Mouse (Mus musculus) heart, embryonic 13.5 days (tissue): ENCODE results near the gene Tomm22. TPM values are rescaled to one million over a fixed set of nuclear protein-coding genes. Genes with fewer than 3 reads are reported as not detected.
"Not testable (repeated sequence)": the region's sequence is repeated elsewhere in the genome, so short reads cannot be mapped to it uniquely, and the experiment has no call there.

ENCODE experiments used
- ATAC-seq: fragments of 200-750 bp; cut with Nextera tagmentation; 2 replicates; pipeline ENCODE4 v1.8.0; 2017; ENCODE audit warnings: moderate TSS enrichment; ENCODE audit not compliant: insufficient number of reproducible peaks, low FRiP score, low TSS enrichment; ENCODE audit errors: extremely low read depth
- H3K27ac ChIP-seq: fragments of 300-500 bp; sonication (generic); replicated peaks from 2 replicates; pipeline ENCODE4 v1.5.1; 2015; ENCODE audit warnings: moderate library complexity, mild to moderate bottlenecking, inconsistent platforms
- H3K27me3 ChIP-seq: fragments of 300-500 bp; sonication (generic); replicated peaks from 2 replicates; pipeline ENCODE4 v1.6.1; 2015; ENCODE audit warnings: mild to moderate bottlenecking, inconsistent platforms
- H3K36me3 ChIP-seq: fragments of 300-500 bp; sonication (generic); 2 replicates; pipeline ENCODE4 v1.6.1; 2015; ENCODE audit warnings: mild to moderate bottlenecking, inconsistent platforms
- H3K4me1 ChIP-seq: fragments of 300-500 bp; sonication (generic); 2 replicates; pipeline ENCODE4 v1.6.1; 2015; ENCODE audit warnings: inconsistent platforms
- H3K4me2 ChIP-seq: fragments of 300-500 bp; sonication (generic); 2 replicates; pipeline ENCODE4 v1.6.1; 2015; ENCODE audit warnings: inconsistent platforms, mild to moderate bottlenecking, moderate library complexity
- H3K4me3 ChIP-seq: fragments of 300-500 bp; sonication (generic); 2 replicates; pipeline ENCODE4 v1.5.1; 2015; ENCODE audit warnings: moderate library complexity, mild to moderate bottlenecking, inconsistent platforms
- H3K9ac ChIP-seq: fragments of 300-500 bp; sonication (generic); 2 replicates; pipeline ENCODE4 v1.6.1; 2015; ENCODE audit warnings: inconsistent platforms, mild to moderate bottlenecking, moderate library complexity
- H3K9me3 ChIP-seq: fragments of 300-500 bp; sonication (generic); 2 replicates; pipeline ENCODE4 v1.6.1; 2016; ENCODE audit warnings: inconsistent platforms
- WGBS: fragments of 180-500 bp; shearing (Covaris S2); methylation state at CpG from one replicate; pipeline ENCODE4 v1.1.7; 2015; ENCODE audit warnings: mixed read lengths; 5-methylcytosine and 5-hydroxymethylcytosine counted together
- polyA plus RNA-seq: library from polyadenylated mRNA; unstranded; fragments of >200 nt; fragmentation: Nextera tagmentation; extraction: Ambion mirVana; gene quantifications from 2 replicates; pipeline ENCODE4 v1.2.1, GENCODE M21; 2015

Gene Tomm22
- polyA plus RNA-seq, 1 experiment from 2014 or later = 199 TPM

- H3K4me1 ChIP-seq = peaks cover 28% of the 10 kb centered on the region
- peaks cover 37% of the 10 kb centered on the region for H3K36me3 ChIP-seq
- H3K27me3 ChIP-seq = no peaks in the 10 kb centered on the region
- no peaks in the 10 kb centered on the region for H3K9me3 ChIP-seq
- no peak overlapping the region for H3K9ac ChIP-seq
- WGBS = 67% methylated on average over 4 of the region's 4 CpGs
- no peak overlapping the region for H3K4me3 ChIP-seq
- H3K27ac ChIP-seq = no peak overlapping the region
- ATAC-seq = no peak
- H3K4me2 ChIP-seq = no peak overlapping the region
Measured at GRCm38 (mm10) chr15:79661852-79662251, 8.8 kb upstream of the Tomm22 start.

- no peak for ATAC-seq
- H3K27ac ChIP-seq = no peak overlapping the region
- WGBS = 82% methylated on average over 8 of the region's 8 CpGs
- no peaks in the 10 kb centered on the region for H3K9me3 ChIP-seq
- no peak overlapping the region for H3K4me2 ChIP-seq
- H3K4me3 ChIP-seq = no peak overlapping the region
- no peaks in the 10 kb centered on the region for H3K27me3 ChIP-seq
- peaks cover 30% of the 10 kb centered on the region for H3K4me1 ChIP-seq
- H3K9ac ChIP-seq = no peak overlapping the region
- H3K36me3 ChIP-seq = peaks cover 44% of the 10 kb centered on the region
Measured at GRCm38 (mm10) chr15:79664666-79665065, 6.0 kb upstream of the Tomm22 start.

GRCm38 (mm10) chr15:79669195-79669594, 1.5 kb upstream of the Tomm22 start:
- no peak overlapping the region; the same call in 1 of the 2 replicates for H3K9ac ChIP-seq
- H3K36me3 ChIP-seq = peaks cover 46% of the 10 kb centered on the region
- no peak overlapping the region for H3K4me3 ChIP-seq
- peaks cover 37% of the 10 kb centered on the region for H3K4me1 ChIP-seq
- 57% methylated on average over 10 of the region's 10 CpGs for WGBS
- no peak for ATAC-seq
- H3K4me2 ChIP-seq = no peak overlapping the region
- H3K9me3 ChIP-seq = no peaks in the 10 kb centered on the region
- no peak overlapping the region for H3K27ac ChIP-seq
- H3K27me3 ChIP-seq = no peaks in the 10 kb centered on the region

- WGBS = under 1% methylated on average over 37 of the region's 37 CpGs
- Histone ChIP-seq H3K4me3 (peak overlapping the region; percentile 90), H3K27ac (peak overlapping the region; percentile 61), H3K27me3 (no peaks in the 10 kb centered on the region), H3K9ac (peak overlapping the region; percentile 92), H3K36me3 (peaks cover 57% of the 10 kb centered on the region), H3K4me1 (peaks cover 32% of the 10 kb centered on the region), H3K4me2 (peak overlapping the region; percentile 79), H3K9me3 (no peaks in the 10 kb centered on the region)
- no peak; the same call in 1 of the 2 replicates for ATAC-seq
Measured at GRCm38 (mm10) chr15:79670972-79671299, 275 bp downstream of the Tomm22 start.

GRCm38 (mm10) chr15:79671828-79672348, 1.2 kb downstream of the Tomm22 start:
- H3K27ac ChIP-seq, ATAC-seq, H3K27me3 ChIP-seq, H3K9me3 ChIP-seq: not testable (repeated sequence)
- Histone ChIP-seq H3K36me3 (peaks cover 57% of the 10 kb centered on the region), H3K4me2 (peak overlapping the region; percentile 79), H3K4me3 (peak overlapping the region; percentile 90), H3K9ac (peak overlapping the region; percentile 92; the same call in 1 of the 2 replicates), H3K4me1 (peaks cover 22% of the 10 kb centered on the region)
- 71% methylated on average over 11 of the region's 11 CpGs for WGBS

GRCm38 (mm10) chr15:79677936-79678335, 7.3 kb downstream of the Tomm22 start:
- H3K4me1 ChIP-seq = peaks cover 26% of the 10 kb centered on the region
- WGBS = 87% methylated on average over 2 of the region's 2 CpGs
- ATAC-seq = no peak
- no peaks in the 10 kb centered on the region for H3K9me3 ChIP-seq
- peaks cover 62% of the 10 kb centered on the region for H3K36me3 ChIP-seq
- no peak overlapping the region for H3K4me3 ChIP-seq
- no peak overlapping the region for H3K27ac ChIP-seq
- no peaks in the 10 kb centered on the region for H3K27me3 ChIP-seq
- H3K9ac ChIP-seq = no peak overlapping the region
- H3K4me2 ChIP-seq = no peak overlapping the region

GRCm38 (mm10) chr15:79681973-79682372, 11.3 kb downstream of the Tomm22 start:
- ATAC-seq = no peak
- peak overlapping the region; percentile 95 for H3K4me2 ChIP-seq
- H3K27ac ChIP-seq = peak overlapping the region; percentile 79

GRCm38 (mm10) chr15:79683146-79683545, 12.5 kb downstream of the Tomm22 start:
- Histone ChIP-seq H3K4me3 (peak overlapping the region; percentile 83), H3K4me2 (peak overlapping the region; percentile 95), H3K27me3 (no peaks in the 10 kb centered on the region), H3K9ac (peak overlapping the region; percentile 98), H3K27ac (peak overlapping the region; percentile 79), H3K9me3 (no peaks in the 10 kb centered on the region), H3K4me1 (peaks cover 63% of the 10 kb centered on the region), H3K36me3 (peaks cover 11% of the 10 kb centered on the region; the same call in 1 of the 2 replicates)
- WGBS = 60% methylated on average over 6 of the region's 6 CpGs
- ATAC-seq = no peak

More at GRCm38 (mm10) chr15:79681973-79682372, 11.3 kb downstream of the Tomm22 start:
- 82% methylated on average over 4 of the region's 4 CpGs for WGBS
- peak overlapping the region; percentile 83; the same call in 1 of the 2 replicates for H3K4me3 ChIP-seq
- H3K4me1 ChIP-seq = peaks cover 63% of the 10 kb centered on the region
- H3K9me3 ChIP-seq = no peaks in the 10 kb centered on the region
- no peaks in the 10 kb centered on the region for H3K27me3 ChIP-seq
- peaks cover 23% of the 10 kb centered on the region for H3K36me3 ChIP-seq
- H3K9ac ChIP-seq = peak overlapping the region; percentile 98

GRCm38 (mm10) chr15:79683707-79684465, 13.2 kb downstream of the Tomm22 start:
- Histone ChIP-seq H3K4me3 (peak overlapping the region; percentile 83), H3K4me1 (peaks cover 68% of the 10 kb centered on the region), H3K27me3 (no peaks in the 10 kb centered on the region), H3K4me2 (peak overlapping the region; percentile 95), H3K9ac (peak overlapping the region; percentile 98), H3K36me3 (peaks cover 10% of the 10 kb centered on the region; the same call in 1 of the 2 replicates), H3K27ac (peak overlapping the region; percentile 79), H3K9me3 (no peaks in the 10 kb centered on the region)
- WGBS = 35% methylated on average over 19 of the region's 19 CpGs
- ATAC-seq = no peak

- Histone ChIP-seq H3K27ac (peak overlapping the region; percentile 79), H3K4me3 (peak overlapping the region; percentile 83)
- WGBS = 72% methylated on average over 6 of the region's 6 CpGs
Measured at GRCm38 (mm10) chr15:79684616-79685015, 14.0 kb downstream of the Tomm22 start.

GRCm38 (mm10) chr15:79685141-79685641, 14.5 kb downstream of the Tomm22 start:
- Histone ChIP-seq H3K9ac (peak overlapping the region; percentile 98), H3K36me3 (0 out of 2 replicates have a peak, but pooled peaks cover 2% of the 10 kb centered on the region), H3K27me3 (no peaks in the 10 kb centered on the region), H3K27ac (peak overlapping the region; percentile 95), H3K4me3 (peak overlapping the region; percentile 83), H3K9me3 (no peaks in the 10 kb centered on the region), H3K4me2 (peak overlapping the region; percentile 95), H3K4me1 (peaks cover 77% of the 10 kb centered on the region)
- no peak for ATAC-seq
- 30% methylated on average over 6 of the region's 6 CpGs for WGBS

More at GRCm38 (mm10) chr15:79684616-79685015, 14.0 kb downstream of the Tomm22 start:
- no peak for ATAC-seq
- H3K4me2 ChIP-seq = peak overlapping the region; percentile 95
- 0 out of 2 replicates have a peak, but pooled peaks cover 4% of the 10 kb centered on the region for H3K36me3 ChIP-seq
- H3K9me3 ChIP-seq = no peaks in the 10 kb centered on the region
- H3K9ac ChIP-seq = peak overlapping the region; percentile 98
- H3K4me1 ChIP-seq = peaks cover 72% of the 10 kb centered on the region
- H3K27me3 ChIP-seq = no peaks in the 10 kb centered on the region
